ENCODE assay signal across 8 mouse cellular contexts in genomic region chr3:52006721-52007330, GRCm38 (mm10).
A peak's percentile ranks its signal among the peaks of the same experiment; 100 is the strongest.
DNase-seq lines count a peak whose midpoint lies in the region; ATAC-seq and TF ChIP-seq lines count a peak whose summit lies in the region.

No protein-coding gene starts in this region.

- WGBS in kidney, postnatal 0 days = 40% methylated on average over 9 of the region's 9 CpGs
- WGBS in neural tube, embryonic 12.5 days = 60% methylated on average over 9 of the region's 9 CpGs

- H3K4me2 ChIP-seq in kidney, postnatal 0 days (ENCODE audit: low read length) = peak overlapping the region; percentile 91
- H3K4me2 ChIP-seq in neural tube, embryonic 12.5 days (replicated peaks) = peak overlapping the region; percentile 62

- peak overlapping the region; percentile 36 for H3K4me3 ChIP-seq in kidney, postnatal 0 days (replicated peaks; ENCODE audit: low read depth, low read length)
- no peak overlapping the region; the same call in 1 of the 2 replicates for H3K4me3 ChIP-seq in neural tube, embryonic 12.5 days

- no peak overlapping the region for H3K9ac ChIP-seq in kidney, postnatal 0 days (ENCODE audit: low read depth, low read length)
- H3K9ac ChIP-seq in neural tube, embryonic 12.5 days = peak overlapping the region; percentile 53

- ATAC-seq in kidney, postnatal 0 days (replicated peaks; ENCODE audit: low FRiP score, low read depth) = no peak
- no peak for ATAC-seq in neural tube, embryonic 12.5 days (ENCODE audit: low FRiP score, low read depth)

- H3K27me3 ChIP-seq in kidney, postnatal 0 days (ENCODE audit: insufficient read depth, low read length) = no peaks in the 10 kb centered on the region
- H3K27me3 ChIP-seq in neural tube, embryonic 12.5 days (replicated peaks) = no peaks in the 10 kb centered on the region

- DNase-seq in kidney, postnatal 0 days (ENCODE audit: low spot score) = no peak
- DNase-seq in kidney, adult 18-20 months = no peak
- DNase-seq in cerebellum, postnatal 25 days = peak; percentile 42 to 53
- DNase-seq in induced T-regulatory cell, adult 2 months (ENCODE audit: low read depth) = peak; percentile 42
- no peak for DNase-seq in Muller cell, postnatal 12 days (ENCODE audit: inconsistent ontology term)
- no peak for DNase-seq in adrenal gland, adult 8-10 months
- no peak for DNase-seq in gastrocnemius, adult 18-20 months (ENCODE audit: low spot score)

- TF ChIP-seq CTCF in kidney, postnatal 0 days (IDR thresholded peaks at IDR 0.05; ENCODE audit: low read depth) = no peak

- H3K36me3 ChIP-seq in kidney, postnatal 0 days (ENCODE audit: insufficient read depth, low read length) = no peaks in the 10 kb centered on the region
- H3K36me3 ChIP-seq in neural tube, embryonic 12.5 days = no peaks in the 10 kb centered on the region

- no peaks in the 10 kb centered on the region for H3K9me3 ChIP-seq in kidney, postnatal 0 days (replicated peaks; ENCODE audit: low read length)
- no peaks in the 10 kb centered on the region for H3K9me3 ChIP-seq in neural tube, embryonic 12.5 days

- peaks cover 15% of the 10 kb centered on the region; the same call in 1 of the 2 replicates for H3K4me1 ChIP-seq in kidney, postnatal 0 days (replicated peaks; ENCODE audit: insufficient read depth, low read length)
- peaks cover 34% of the 10 kb centered on the region for H3K4me1 ChIP-seq in neural tube, embryonic 12.5 days

- no peak overlapping the region for H3K27ac ChIP-seq in kidney, postnatal 0 days
- H3K27ac ChIP-seq in neural tube, embryonic 12.5 days = peak overlapping the region; percentile 86

Comparison
In these comparisons a context has a peak if more than half of its experiments do, and no peak if none do; other contexts are left out.
1. DNase-seq: peak in cerebellum, postnatal 25 days (2 of 2) and induced T-regulatory cell, adult 2 months (single experiment); none in kidney, postnatal 0 days (single experiment), kidney, adult 18-20 months (single experiment), Muller cell, postnatal 12 days (single experiment), adrenal gland, adult 8-10 months (single experiment) and gastrocnemius, adult 18-20 months (single experiment).